Mouse (Mus musculus) E14TG2a.4 (cell line): ENCODE measurements around the gene Atf3.

Source experiments
- CTCF ChIP-seq: conservative IDR thresholded peaks from 2 replicates; pipeline ENCODE4 v1.5.1; 2014; ENCODE audit warnings: low read length
- NANOG ChIP-seq: IDR thresholded peaks from 2 replicates; pipeline ENCODE4 v1.6.1; 2014; ENCODE audit warnings: borderline replicate concordance, low read length, mixed read lengths
- POU5F1 ChIP-seq: IDR thresholded peaks from 2 replicates; pipeline ENCODE4 v1.6.1; 2014; ENCODE audit warnings: low read length, borderline replicate concordance

DNA sequence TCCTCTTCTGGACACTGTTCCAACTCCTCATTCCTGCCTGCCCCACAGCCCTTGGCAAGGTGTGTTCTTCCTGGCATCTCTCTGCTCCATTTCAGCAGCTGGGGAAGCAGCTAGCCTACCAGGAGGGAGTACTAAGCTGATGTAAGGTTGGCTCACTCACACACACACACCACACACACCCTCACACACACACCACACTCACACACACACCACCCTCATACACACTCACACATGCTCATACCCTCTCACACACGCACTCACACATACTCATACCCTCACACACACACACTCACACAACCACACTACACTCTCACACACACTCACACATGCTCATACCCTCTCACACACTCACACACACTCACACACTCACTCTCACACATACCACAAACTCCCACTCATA lies 1.9 kb upstream of the Atf3 start:
- no peak for TF ChIP-seq CTCF
- no peak for TF ChIP-seq NANOG
- TF ChIP-seq POU5F1: no peak
